ENCODE assay signal across 27 mouse cellular contexts in genomic region chr19:47516879-47517278, GRCm38 (mm10). TPM values are rescaled to one million over a fixed set of nuclear protein-coding genes. Genes with fewer than 3 reads are reported as not detected.
A peak's percentile ranks its signal among the peaks of the same experiment; 100 is the strongest.
DNase-seq lines count a peak whose midpoint lies in the region; ATAC-seq lines count a peak whose summit lies in the region.
"Had no signal": no experiment of that assay in that cellular context is flagged by ENCODE, and none has a peak within 500 bp of the region (broad histone marks: within the 10 kb centered on the region; RNA-seq: fewer than 3 reads in every experiment).

No protein-coding gene starts in this region.

- 60% methylated on average over 12 of the region's 12 CpGs for WGBS in heart, embryonic 16.5 days

- peaks cover 23% of the 10 kb centered on the region for H3K4me1 ChIP-seq in heart, embryonic 16.5 days (ENCODE audit: control insufficient read depth, insufficient read depth, low read length)
- H3K4me1 ChIP-seq: forebrain, embryonic 15.5 days; hindbrain, embryonic 12.5 days had no signal

- no peak overlapping the region for H3K4me3 ChIP-seq in heart, embryonic 16.5 days (ENCODE audit: low read length)
- H3K4me3 ChIP-seq: embryonic facial prominence, embryonic 12.5 days; forebrain, embryonic 15.5 days; hindbrain, embryonic 12.5 days; liver, embryonic 13.5 days; lung, embryonic 15.5 days; midbrain, embryonic 10.5 days; myocyte; neural tube, embryonic 13.5 days had no signal

- H3K27me3 ChIP-seq in heart, embryonic 16.5 days (ENCODE audit: control insufficient read depth, insufficient read depth, low read length): no peaks in the 10 kb centered on the region
- H3K27me3 ChIP-seq: CH12.LX; embryonic facial prominence, embryonic 12.5 days; forebrain, embryonic 15.5 days; hindbrain, embryonic 12.5 days; liver, embryonic 13.5 days; lung, embryonic 15.5 days; neural tube, embryonic 13.5 days had no signal

- H3K27ac ChIP-seq in heart, embryonic 16.5 days (ENCODE audit: low read length): peak overlapping the region; percentile 8; the same call in 1 of the 2 replicates
- H3K27ac ChIP-seq: embryonic facial prominence, embryonic 12.5 days; forebrain, embryonic 15.5 days; hindbrain, embryonic 12.5 days; liver, embryonic 13.5 days; lung, embryonic 15.5 days; midbrain, embryonic 10.5 days; neural tube, embryonic 13.5 days had no signal

- H3K36me3 ChIP-seq in heart, embryonic 16.5 days (ENCODE audit: control insufficient read depth, insufficient read depth): peaks cover 2% of the 10 kb centered on the region; the same call in 1 of the 2 replicates

- H3K4me2 ChIP-seq in heart, embryonic 16.5 days (ENCODE audit: low read depth, low read length): no peak overlapping the region
- H3K4me2 ChIP-seq: embryonic facial prominence, embryonic 12.5 days; forebrain, embryonic 15.5 days; hindbrain, embryonic 12.5 days; lung, embryonic 15.5 days; neural tube, embryonic 13.5 days had no signal

- ATAC-seq in heart, embryonic 16.5 days (replicated peaks; ENCODE audit: extremely low read depth, insufficient read depth, low FRiP score): no peak; the same call in 1 of the 2 replicates
- ATAC-seq: forebrain, embryonic 15.5 days; midbrain, embryonic 16.5 days had no signal

- intact Hi-C loops in heart, postnatal 14 days (cut with DNase I): loop anchor here (10.0 kb wide), 1 partner anchor 408 kb away; no protein-coding TSS in a partner anchor

- DNase-seq in heart, adult 11 months: peak; percentile 92
- no peak for DNase-seq in heart, postnatal 14 days
- DNase-seq in heart, adult 9 months (ENCODE audit: low spot score in 2 of 2): no peak
- peak; percentile 36 for DNase-seq in right cerebral cortex, postnatal 14 days
- no peak for DNase-seq in right cerebral cortex, adult 18-20 months
- DNase-seq in cerebellum, adult 18-20 months: no peak
- DNase-seq: adrenal gland, adult 2 months; B cell, adult 2 months; cerebellum, adult 2 months; cerebellum, postnatal 25 days; gastrocnemius, postnatal 36 days; kidney, postnatal 36 days; layer of hippocampus, postnatal 36 days; liver, embryonic 13.5 days; retina, postnatal 1 day; thymus, adult 2 months had no signal

- no peaks in the 10 kb centered on the region for H3K9me3 ChIP-seq in heart, embryonic 16.5 days (replicated peaks; ENCODE audit: control insufficient read depth, low read length)
- H3K9me3 ChIP-seq: embryonic facial prominence, embryonic 12.5 days; forebrain, embryonic 15.5 days; G1E; hindbrain, embryonic 12.5 days; liver, embryonic 13.5 days; lung, embryonic 15.5 days; midbrain, embryonic 10.5 days; neural tube, embryonic 13.5 days had no signal

- H3K9ac ChIP-seq in heart, embryonic 16.5 days (ENCODE audit: low read length): no peak overlapping the region
- H3K9ac ChIP-seq: embryonic facial prominence, embryonic 12.5 days; forebrain, embryonic 15.5 days; hindbrain, embryonic 12.5 days; liver, embryonic 13.5 days; lung, embryonic 15.5 days; neural tube, embryonic 13.5 days had no signal

RNA-seq across cellular contexts. Expression of gene Stn1, which starts 20.4 kb away (rescaled TPM):
- 10 to 100 TPM; 17.3 to 17.8 TPM for total RNA-seq in heart, postnatal 14 days (2021)
- 37.3 and 38.5 TPM in 2 replicates for polyA plus RNA-seq in heart, embryonic 16.5 days (2015; fragmentation: Nextera tagmentation; extraction: Ambion mirVana)

RNA-seq across cellular contexts. Expression of gene Sh3pxd2a, which starts 52.7 kb away (rescaled TPM):
- total RNA-seq in heart, postnatal 14 days (2021): 10 to 100 TPM; 75.2 to 75.9 TPM
- polyA plus RNA-seq in heart, embryonic 16.5 days (2015; fragmentation: Nextera tagmentation; extraction: Ambion mirVana): 4.5 and 6.3 TPM in 2 replicates
- polyA plus RNA-seq: G1E had no signal

Comparison
In these comparisons a context has a peak if more than half of its experiments do, and no peak if none do; other contexts are left out.
1. DNase-seq: peak in heart, adult 11 months (single experiment) and right cerebral cortex, postnatal 14 days (single experiment); none in heart, postnatal 14 days (0 of 2), heart, adult 9 months (0 of 2), right cerebral cortex, adult 18-20 months (single experiment) and cerebellum, adult 18-20 months (0 of 2).